Mouse (Mus musculus): ENCODE data around the gene Pigw. TPM values are rescaled to one million over a fixed set of nuclear protein-coding genes. Genes with fewer than 3 reads are reported as not detected.

Pigw gene
- 12.2 TPM for polyA plus RNA-seq (2021)

DNA sequence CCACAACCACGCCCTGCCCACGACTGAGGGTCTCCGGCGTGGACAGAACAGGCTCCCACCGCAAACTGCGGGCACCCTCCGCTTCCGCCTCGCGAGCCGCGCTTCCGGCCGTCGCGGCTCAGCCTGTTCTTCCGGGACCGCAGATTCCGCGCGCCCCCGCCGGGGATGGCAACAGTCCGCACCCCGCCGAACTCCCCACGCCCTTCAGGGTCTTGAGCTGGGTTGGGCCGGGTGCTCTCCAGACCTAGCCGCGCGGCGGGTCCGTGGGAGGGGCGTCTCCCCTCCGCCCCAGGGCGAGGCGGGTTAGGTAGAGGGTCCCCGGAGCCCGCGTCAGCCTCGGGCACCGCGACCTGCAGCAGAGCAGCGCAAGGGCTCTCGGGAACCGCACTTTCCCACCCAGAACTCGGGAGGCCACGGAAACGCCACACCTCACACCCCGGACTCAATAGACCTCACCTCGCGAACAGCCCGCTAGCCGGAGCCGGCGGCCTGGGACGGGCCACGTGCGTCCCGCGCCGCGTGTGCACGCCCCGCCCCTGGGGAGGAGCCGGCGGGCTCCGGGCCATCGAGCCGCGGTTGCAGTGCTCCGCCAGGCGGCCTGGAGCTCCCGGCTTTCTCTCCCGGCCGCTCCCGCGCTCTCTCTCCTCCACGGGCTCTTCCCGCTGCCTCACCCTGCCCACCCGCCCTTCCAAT lies at the start of gene Pigw, which contains the start of gene Myo19:
Pigw (minus strand) TSS at position 514 of the 693 bp plus-strand sequence.
Myo19 (plus strand) TSS at position 377 of the 693 bp plus-strand sequence.
- peak; percentile 81 for ATAC-seq
- CTCF ChIA-PET: interaction anchor here (1.0 kb wide), 1 partner anchor 27 kb away, joined by 3 read pairs; no protein-coding TSS in a partner anchor
- in situ Hi-C loops (cut with MboI; ENCODE audit: low pct_unique_long_range_greater_than_20kb): no loop called here

GRCm38 (mm10) chr11:84920981-84921380 lies 40.9 kb upstream of the Pigw start:
- in situ Hi-C loops (cut with MboI; ENCODE audit: low pct_unique_long_range_greater_than_20kb): no loop called here
- no peak for TF ChIP-seq CTCF (IDR thresholded peaks at IDR 0.05)
- ChIA-PET POLR2A (interaction anchor here (0.5 kb wide), 1 partner anchor 48 kb away, joined by 5 read pairs; no protein-coding TSS in a partner anchor), CTCF (interaction anchor here (1.1 to 1.4 kb wide), 3 partner anchors 49 to 74 kb away, joined by 3 to 5 read pairs (median 4); no protein-coding TSS in a partner anchor)
- no peak for DNase-seq (ENCODE audit: low read depth, low spot score)
- ATAC-seq: no peak
- peaks cover 48% of the 10 kb centered on the region for H3K27me3 ChIP-seq

More for the DNA sequence above, at the start of gene Pigw, which contains the start of gene Myo19:
- no peaks in the 10 kb centered on the region for H3K27me3 ChIP-seq
- DNase-seq (ENCODE audit: low read depth, low spot score): no peak
- POLR2A ChIA-PET: interaction anchor here (0.5 to 3.5 kb wide), 3 partner anchors 10 to 35 kb away, joined by 3 to 25 read pairs (median 4); partner anchors contain the start of gene Ggnbp2
- no peak for TF ChIP-seq CTCF (IDR thresholded peaks at IDR 0.05)

- TF ChIP-seq CTCF (IDR thresholded peaks at IDR 0.05): no peak
- ATAC-seq: no peak
- ChIA-PET POLR2A (interaction anchor here (1.2 kb wide), 1 partner anchor 63 kb away, joined by 3 read pairs; no protein-coding TSS in a partner anchor), CTCF (interaction anchor here (1.2 to 2.1 kb wide), 3 partner anchors 41 to 75 kb away, joined by 4 to 9 read pairs (median 5); no protein-coding TSS in a partner anchor)
- no peak for DNase-seq (ENCODE audit: low read depth, low spot score)
- peaks cover 47% of the 10 kb centered on the region for H3K27me3 ChIP-seq
- in situ Hi-C loops (cut with MboI; ENCODE audit: low pct_unique_long_range_greater_than_20kb): loop anchor here (5.0 kb wide), 1 partner anchor 57 kb away; no protein-coding TSS in a partner anchor
Measured at GRCm38 (mm10) chr11:84919951-84920350, 39.9 kb upstream of the Pigw start.

GRCm38 (mm10) chr11:84919276-84919675 lies 39.2 kb upstream of the Pigw start:
- POLR2A ChIA-PET: interaction anchor here (1.2 kb wide), 1 partner anchor 63 kb away, joined by 3 read pairs; no protein-coding TSS in a partner anchor
- peak; percentile 67 for TF ChIP-seq CTCF (IDR thresholded peaks at IDR 0.05)
- ATAC-seq: no peak
- no peak for DNase-seq (ENCODE audit: low read depth, low spot score)
- CTCF ChIA-PET: interaction anchor here (0.8 to 2.3 kb wide), 9 partner anchors 12 to 419 kb away, joined by 3 to 10 read pairs (median 7); no protein-coding TSS in a partner anchor
- in situ Hi-C loops (cut with MboI; ENCODE audit: low pct_unique_long_range_greater_than_20kb): loop anchor here (5.0 kb wide), 1 partner anchor 58 kb away; no protein-coding TSS in a partner anchor
- peaks cover 41% of the 10 kb centered on the region for H3K27me3 ChIP-seq

DNA sequence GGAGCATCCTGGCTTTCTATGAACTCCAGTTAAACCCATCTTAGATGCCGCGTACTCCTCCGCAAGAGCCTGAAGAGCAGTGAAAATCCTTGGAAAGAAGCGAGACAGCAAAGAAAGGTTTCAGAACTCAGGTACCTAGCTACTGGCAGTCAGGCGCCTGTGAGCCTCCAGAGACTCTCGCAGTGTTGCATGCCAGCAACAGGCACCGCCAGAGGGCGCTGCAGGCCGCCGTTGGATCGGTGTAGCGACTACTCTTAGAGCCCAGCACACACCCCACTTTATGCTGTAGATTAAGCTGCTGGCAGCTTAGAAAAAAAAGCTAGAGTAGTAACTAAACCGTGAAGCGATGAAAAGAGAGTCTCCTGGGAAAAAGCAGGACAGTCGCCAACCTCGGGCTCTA lies 38.3 kb upstream of the Pigw start:
- in situ Hi-C loops (cut with MboI; ENCODE audit: low pct_unique_long_range_greater_than_20kb): loop anchor here (5.0 kb wide), 1 partner anchor 59 kb away; no protein-coding TSS in a partner anchor
- DNase-seq (ENCODE audit: low read depth, low spot score): no peak
- ATAC-seq: peak; percentile 60
- ChIA-PET POLR2A (no interaction called here), CTCF (interaction anchor here (0.5 to 2.3 kb wide), 23 partner anchors 9 to 419 kb away, joined by 3 to 10 read pairs (median 4); no protein-coding TSS in a partner anchor)
- TF ChIP-seq CTCF (IDR thresholded peaks at IDR 0.05): peak; percentile 88
- H3K27me3 ChIP-seq: peaks cover 35% of the 10 kb centered on the region

GRCm38 (mm10) chr11:84916703-84917300 lies 36.7 kb upstream of the Pigw start:
- DNase-seq (ENCODE audit: low read depth, low spot score) (no peak), ATAC-seq (no peak)
- peaks cover 19% of the 10 kb centered on the region for H3K27me3 ChIP-seq
- ChIA-PET POLR2A (interaction anchor here (0.7 to 1.0 kb wide), 3 partner anchors 9 to 36 kb away, joined by 3 read pairs; no protein-coding TSS in a partner anchor), CTCF (interaction anchor here (1.1 to 2.3 kb wide), 2 partner anchors 9 to 57 kb away, joined by 3 to 10 read pairs; no protein-coding TSS in a partner anchor)
- in situ Hi-C loops (cut with MboI; ENCODE audit: low pct_unique_long_range_greater_than_20kb): loop anchor here (5.0 kb wide), 1 partner anchor 60 kb away; no protein-coding TSS in a partner anchor
- TF ChIP-seq CTCF (IDR thresholded peaks at IDR 0.05): no peak

DNA sequence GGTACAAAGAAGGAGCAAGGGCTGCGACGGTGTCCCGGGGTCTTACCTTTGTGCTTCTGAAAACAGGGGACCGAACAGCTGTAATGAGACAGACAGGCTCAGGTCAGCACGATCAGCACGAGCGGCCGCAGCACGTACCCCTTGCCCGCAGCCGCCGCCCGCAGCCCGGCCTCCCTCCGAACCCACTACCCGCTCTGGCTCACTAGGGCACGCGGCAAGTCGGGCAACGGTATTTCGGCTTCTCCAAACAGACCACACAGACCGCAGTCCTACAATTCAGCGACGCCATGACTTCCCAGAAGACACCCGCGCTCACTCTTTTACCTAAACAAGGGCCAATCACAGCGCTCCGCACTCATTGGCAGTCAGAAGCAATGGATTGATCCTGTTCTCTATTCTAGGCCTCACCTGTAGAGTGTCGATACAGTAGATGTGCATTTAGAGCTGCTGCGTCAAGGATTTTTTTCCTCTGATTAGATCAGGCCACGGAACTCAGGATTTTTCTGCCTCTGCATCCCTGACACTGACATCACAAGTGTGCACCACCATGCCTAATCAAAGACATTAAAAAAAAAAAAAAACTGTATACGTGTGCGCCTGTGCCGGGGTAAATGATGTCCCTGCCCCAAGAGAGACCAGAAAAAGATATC lies 36.1 kb upstream of the Pigw start, which contains the start of gene Znhit3:
Znhit3 (minus strand) TSS at position 314 of the 650 bp plus-strand sequence.
- ATAC-seq (peak; percentile 53), DNase-seq (ENCODE audit: low read depth, low spot score) (peak; percentile 35)
- in situ Hi-C loops (cut with MboI; ENCODE audit: low pct_unique_long_range_greater_than_20kb): loop anchor here (5.0 kb wide), 1 partner anchor 61 kb away; no protein-coding TSS in a partner anchor
- TF ChIP-seq CTCF (IDR thresholded peaks at IDR 0.05): no peak
- CTCF ChIA-PET: interaction anchor here (1.1 kb wide), 1 partner anchor 58 kb away, joined by 3 read pairs; no protein-coding TSS in a partner anchor
- peaks cover 15% of the 10 kb centered on the region for H3K27me3 ChIP-seq
- POLR2A ChIA-PET: interaction anchor here (0.7 to 1.0 kb wide), 3 partner anchors 8 to 35 kb away, joined by 3 read pairs; no protein-coding TSS in a partner anchor

- ChIA-PET POLR2A (interaction anchor here (0.7 to 0.9 kb wide), 4 partner anchors 34 to 100 kb away, joined by 3 to 7 read pairs (median 4); partner anchors contain the start of genes Mrm1 and Pigw), CTCF (interaction anchor here (1.0 kb wide), 1 partner anchor 68 kb away, joined by 3 read pairs; no protein-coding TSS in a partner anchor)
- no peak for TF ChIP-seq CTCF (IDR thresholded peaks at IDR 0.05)
- H3K27me3 ChIP-seq: peaks cover 2% of the 10 kb centered on the region
- ATAC-seq (no peak), DNase-seq (ENCODE audit: low read depth, low spot score) (no peak)
- in situ Hi-C loops (cut with MboI; ENCODE audit: low pct_unique_long_range_greater_than_20kb): loop anchor here (5.0 kb wide), 1 partner anchor 63 kb away; no protein-coding TSS in a partner anchor
Measured at GRCm38 (mm10) chr11:84914673-84915072, 34.6 kb upstream of the Pigw start.

GRCm38 (mm10) chr11:84910411-84910810 lies 30.3 kb upstream of the Pigw start:
- CTCF ChIA-PET: no interaction called here
- TF ChIP-seq CTCF (IDR thresholded peaks at IDR 0.05): no peak
- no peak for DNase-seq (ENCODE audit: low read depth, low spot score)
- no peaks in the 10 kb centered on the region for H3K27me3 ChIP-seq
- POLR2A ChIA-PET: interaction anchor here (0.6 kb wide), 1 partner anchor 801 kb away, joined by 3 read pairs; no protein-coding TSS in a partner anchor
- ATAC-seq: no peak
- in situ Hi-C loops (cut with MboI; ENCODE audit: low pct_unique_long_range_greater_than_20kb): no loop called here

Measured in Patski (cell line).